Mouse (Mus musculus) heart, embryonic 11.5 days (tissue): Measurements from ENCODE around the gene Edar. TPM values are rescaled to one million over a fixed set of nuclear protein-coding genes. Genes with fewer than 3 reads are reported as not detected.

ENCODE experiments used
- ATAC-seq: fragments of 200-750 bp; cut with Nextera tagmentation; replicated peaks from 2 replicates; pipeline ENCODE4 v1.8.0; 2017; ENCODE audit warnings: moderate library complexity; ENCODE audit not compliant: insufficient number of reproducible peaks, low FRiP score, low TSS enrichment
- H3K27ac ChIP-seq: fragments of 300-500 bp; sonication (generic); 2 replicates; pipeline ENCODE4 v1.5.1; 2014; ENCODE audit warnings: mild to moderate bottlenecking, low read depth, low read length
- H3K27me3 ChIP-seq: fragments of 300-500 bp; sonication (generic); 2 replicates; pipeline ENCODE4 v1.6.1; 2014; ENCODE audit warnings: mild to moderate bottlenecking, low read length, mixed read lengths; ENCODE audit not compliant: control insufficient read depth, insufficient read depth
- H3K36me3 ChIP-seq: fragments of 300-500 bp; sonication (generic); 2 replicates; pipeline ENCODE4 v1.6.1; 2014; ENCODE audit warnings: mild to moderate bottlenecking, low read length, moderate library complexity, mixed read lengths; ENCODE audit not compliant: control insufficient read depth, insufficient read depth
- H3K4me1 ChIP-seq: fragments of 300-500 bp; sonication (generic); 2 replicates; pipeline ENCODE4 v1.6.1; 2014; ENCODE audit warnings: low read length; ENCODE audit not compliant: control insufficient read depth, insufficient read depth
- H3K4me2 ChIP-seq: fragments of 300-500 bp; sonication (generic); 2 replicates; pipeline ENCODE4 v1.6.1; 2014; ENCODE audit warnings: mild to moderate bottlenecking, moderate library complexity
- H3K4me3 ChIP-seq: fragments of 300-500 bp; sonication (generic); 2 replicates; pipeline ENCODE4 v1.5.1; 2014; ENCODE audit warnings: low read depth, low read length
- H3K9ac ChIP-seq: fragments of 300-500 bp; sonication (generic); 2 replicates; pipeline ENCODE4 v1.6.1; 2014; ENCODE audit warnings: mild to moderate bottlenecking, low read depth, low read length, moderate library complexity
- H3K9me3 ChIP-seq: fragments of 300-500 bp; sonication (generic); replicated peaks from 2 replicates; pipeline ENCODE4 v1.6.1; 2016; ENCODE audit warnings: low read length; ENCODE audit not compliant: control insufficient read depth
- WGBS: fragments of 180-500 bp; shearing (Covaris S2); extraction: QIAGEN DNeasy Blood & Tissue Kit; methylation state at CpG from one replicate; pipeline ENCODE4 v1.1.7; 2014; ENCODE audit not compliant: insufficient replicate concordance; 5-methylcytosine and 5-hydroxymethylcytosine counted together
- polyA plus RNA-seq: library from polyadenylated mRNA; unstranded; fragments of >200 nt; fragmentation: Nextera tagmentation; extraction: Ambion mirVana; gene quantifications from 2 replicates; pipeline ENCODE4 v1.2.1, GENCODE M21; 2014

Edar gene
- polyA plus RNA-seq, 1 experiment from 2014 or later: 0.13 TPM

DNA sequence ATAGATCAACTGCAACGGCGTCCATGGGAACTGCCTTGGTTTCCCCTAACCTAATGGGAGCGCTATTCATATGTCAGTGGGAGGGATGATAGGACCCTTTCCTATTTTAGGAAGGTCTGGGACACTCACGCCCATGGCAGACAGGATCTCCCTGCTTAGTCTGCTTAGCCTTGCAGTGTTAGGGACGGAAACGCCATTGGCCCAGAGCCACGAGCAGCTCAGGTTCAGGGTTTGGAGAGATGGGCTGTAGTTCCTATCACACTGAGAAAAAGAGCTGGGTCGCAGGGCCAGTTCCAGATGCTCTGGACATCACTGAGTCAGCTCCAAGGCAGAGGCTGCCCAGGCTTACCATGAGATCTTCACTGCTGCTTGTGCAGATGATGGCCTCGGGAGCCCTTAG lies 32.5 kb downstream of the Edar start:
- Histone ChIP-seq H3K36me3 (no peaks in the 10 kb centered on the region), H3K4me1 (peaks cover 7% of the 10 kb centered on the region; the same call in 1 of the 2 replicates), H3K4me2 (no peak overlapping the region), H3K9ac (no peak overlapping the region), H3K27ac (no peak overlapping the region), H3K27me3 (no peaks in the 10 kb centered on the region), H3K4me3 (no peak overlapping the region), H3K9me3 (no peaks in the 10 kb centered on the region)
- no peak for ATAC-seq
- WGBS: 76% methylated on average over 9 of the region's 9 CpGs

DNA sequence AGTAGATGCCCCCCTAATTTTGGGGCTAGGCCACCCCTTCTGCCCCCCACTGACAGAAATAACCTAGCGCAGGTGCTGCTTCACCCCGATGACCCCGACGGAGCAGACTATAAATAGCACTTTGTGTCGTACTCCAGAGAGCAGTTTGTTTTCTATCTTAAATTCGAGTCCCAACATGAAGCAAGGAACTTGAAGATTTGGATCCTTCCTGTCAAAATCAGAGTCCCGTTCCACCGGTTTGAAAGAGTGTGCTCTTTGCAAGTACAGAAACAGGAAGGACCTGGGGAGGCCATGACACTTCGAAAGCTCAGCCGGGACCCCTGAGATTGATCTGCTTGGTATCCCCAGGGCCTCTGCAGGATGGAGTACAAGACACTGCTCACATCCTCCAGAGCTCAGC lies 33.8 kb downstream of the Edar start:
- Histone ChIP-seq H3K27me3 (no peaks in the 10 kb centered on the region), H3K4me3 (no peak overlapping the region), H3K27ac (no peak overlapping the region), H3K4me1 (peaks cover 7% of the 10 kb centered on the region; the same call in 1 of the 2 replicates), H3K9me3 (no peaks in the 10 kb centered on the region), H3K4me2 (no peak overlapping the region), H3K9ac (no peak overlapping the region), H3K36me3 (no peaks in the 10 kb centered on the region)
- no peak for ATAC-seq
- WGBS: 56% methylated on average over 10 of the region's 10 CpGs

- Histone ChIP-seq H3K9me3 (no peaks in the 10 kb centered on the region), H3K4me1 (peaks cover 7% of the 10 kb centered on the region; the same call in 1 of the 2 replicates), H3K36me3 (no peaks in the 10 kb centered on the region), H3K4me3 (no peak overlapping the region), H3K27ac (no peak overlapping the region), H3K4me2 (peak overlapping the region; percentile 23; the same call in 1 of the 2 replicates), H3K9ac (no peak overlapping the region), H3K27me3 (no peaks in the 10 kb centered on the region)
- WGBS: 56% methylated on average over 19 of the region's 19 CpGs
- ATAC-seq: no peak
These were observed 34.7 kb downstream of the Edar start for GRCm38 (mm10) chr10:58640446-58641400.

DNA sequence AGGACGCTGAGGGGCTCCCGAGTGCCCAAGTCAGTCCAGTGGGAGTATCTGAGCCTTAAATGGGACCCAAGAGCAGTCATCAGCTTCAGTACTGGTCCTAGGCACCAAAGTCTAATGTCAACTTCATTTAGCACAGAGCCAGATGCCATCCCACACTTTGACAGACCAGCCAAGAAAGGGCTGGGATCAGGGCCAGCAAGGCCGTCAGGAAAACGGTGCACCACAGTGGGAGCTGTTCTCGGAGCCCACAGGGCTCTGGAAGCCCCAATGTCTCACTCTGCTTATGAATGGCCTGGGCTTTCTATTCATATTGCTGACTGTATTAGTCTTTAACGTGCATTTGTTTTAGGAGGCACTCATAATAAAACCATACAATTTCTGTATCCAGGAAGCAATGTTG lies 36.2 kb downstream of the Edar start:
- H3K4me3 ChIP-seq: no peak overlapping the region
- WGBS: 71% methylated on average over 6 of the region's 6 CpGs
- ATAC-seq: no peak
- 0 out of 2 replicates have a peak, but pooled peaks cover 3% of the 10 kb centered on the region for H3K9me3 ChIP-seq
- no peaks in the 10 kb centered on the region for H3K36me3 ChIP-seq
- H3K27ac ChIP-seq: no peak overlapping the region
- no peaks in the 10 kb centered on the region for H3K27me3 ChIP-seq
- H3K4me1 ChIP-seq: peaks cover 7% of the 10 kb centered on the region; the same call in 1 of the 2 replicates
- H3K4me2 ChIP-seq: no peak overlapping the region
- H3K9ac ChIP-seq: no peak overlapping the region

DNA sequence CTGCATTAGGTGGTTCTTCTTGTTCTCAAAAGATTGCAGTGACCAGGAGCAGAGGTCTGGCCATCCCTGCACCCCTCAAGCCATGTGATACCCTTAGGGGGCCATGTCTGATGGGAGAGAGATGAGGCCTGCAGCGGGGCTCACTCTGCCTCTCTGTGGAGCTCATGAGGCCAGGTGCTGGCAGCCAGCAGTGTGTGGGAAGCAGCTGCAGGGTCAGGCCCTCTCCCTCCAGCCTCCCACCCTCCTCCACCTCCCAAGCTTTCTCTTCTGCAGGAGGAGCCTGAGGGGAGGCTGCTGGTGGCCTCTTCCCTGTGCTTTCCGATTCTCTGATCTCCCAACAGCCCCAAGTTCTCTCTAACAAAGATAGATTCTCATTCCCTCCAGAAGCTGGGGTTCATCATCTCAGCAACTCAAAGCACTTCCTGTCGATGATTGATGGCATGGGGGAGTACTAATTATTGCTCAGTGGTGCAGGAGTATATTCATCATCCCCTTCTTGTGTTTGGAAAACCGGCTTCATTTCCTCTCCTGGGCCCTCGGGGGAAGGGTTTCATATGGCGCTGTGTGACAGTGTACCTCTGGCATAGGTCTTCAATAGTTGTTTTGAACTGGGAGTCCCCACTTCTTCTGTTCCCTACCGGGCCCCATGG lies 38.9 kb downstream of the Edar start:
- Histone ChIP-seq H3K9me3 (0 out of 2 replicates have a peak, but pooled peaks cover 3% of the 10 kb centered on the region), H3K4me3 (no peak overlapping the region), H3K9ac (no peak overlapping the region), H3K36me3 (no peaks in the 10 kb centered on the region), H3K27ac (no peak overlapping the region), H3K4me2 (no peak overlapping the region), H3K27me3 (no peaks in the 10 kb centered on the region), H3K4me1 (peaks cover 5% of the 10 kb centered on the region; the same call in 1 of the 2 replicates)
- ATAC-seq: no peak; the same call in 1 of the 2 replicates
- WGBS: 48% methylated on average over 7 of the region's 7 CpGs

DNA sequence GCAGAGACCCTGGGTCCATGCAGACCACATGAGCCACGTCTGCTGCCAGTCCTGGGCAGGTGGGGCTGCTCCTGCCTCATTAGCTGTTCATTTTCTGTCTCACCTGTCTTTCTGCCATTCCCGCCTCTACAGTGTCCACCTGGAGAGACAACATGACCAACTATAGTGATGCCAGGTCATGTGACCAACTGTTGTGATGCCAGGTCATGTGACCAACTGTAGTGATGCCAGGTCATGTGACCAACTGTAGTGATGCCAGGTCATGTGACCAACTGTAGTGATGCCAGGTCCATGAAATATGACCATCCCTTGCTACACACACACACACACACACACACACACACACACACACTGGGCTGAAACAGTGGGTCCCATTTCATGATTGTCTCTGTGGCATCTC lies 41.9 kb downstream of the Edar start:
- H3K4me1 ChIP-seq: peaks cover 2% of the 10 kb centered on the region; the same call in 1 of the 2 replicates
- no peak overlapping the region for H3K4me2 ChIP-seq
- no peaks in the 10 kb centered on the region for H3K27me3 ChIP-seq
- no peak overlapping the region for H3K27ac ChIP-seq
- H3K36me3 ChIP-seq: no peaks in the 10 kb centered on the region
- 0 out of 2 replicates have a peak, but pooled peaks cover 3% of the 10 kb centered on the region for H3K9me3 ChIP-seq
- no peak for ATAC-seq
- no peak overlapping the region for H3K9ac ChIP-seq
- H3K4me3 ChIP-seq: no peak overlapping the region
- 85% methylated on average over 2 of the region's 2 CpGs for WGBS

DNA sequence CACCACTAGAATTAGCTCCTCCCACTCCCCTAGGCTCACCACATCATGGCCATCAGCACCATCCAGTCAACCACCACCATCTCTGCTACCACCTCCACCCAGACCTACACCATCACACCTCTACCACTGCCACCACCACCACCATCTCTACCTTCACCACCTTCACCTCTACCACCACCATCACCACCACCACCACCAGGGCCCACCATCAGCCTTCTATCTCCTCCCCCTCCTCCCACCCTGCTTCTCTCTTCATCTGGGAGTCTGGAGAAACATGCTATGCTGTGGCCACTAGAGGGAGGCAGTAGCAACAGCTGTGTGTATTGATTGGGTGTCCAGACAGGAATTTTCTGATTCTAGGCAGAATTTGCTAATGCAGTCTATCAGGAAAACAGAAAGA lies 47.9 kb downstream of the Edar start:
- no peak overlapping the region for H3K9ac ChIP-seq
- H3K27me3 ChIP-seq: no peaks in the 10 kb centered on the region
- H3K36me3 ChIP-seq: no peaks in the 10 kb centered on the region
- ATAC-seq: no peak
- peaks cover 5% of the 10 kb centered on the region; the same call in 1 of the 2 replicates for H3K4me1 ChIP-seq
- H3K9me3 ChIP-seq: no peaks in the 10 kb centered on the region
- H3K4me3 ChIP-seq: no peak overlapping the region
- no peak overlapping the region for H3K27ac ChIP-seq
- no peak overlapping the region for H3K4me2 ChIP-seq

GRCm38 (mm10) chr10:58624848-58625711 lies 50.4 kb downstream of the Edar start:
- no peak overlapping the region for H3K4me3 ChIP-seq
- no peak overlapping the region for H3K27ac ChIP-seq
- 52% methylated on average over 12 of the region's 12 CpGs for WGBS
- peaks cover 11% of the 10 kb centered on the region for H3K4me1 ChIP-seq
- no peak overlapping the region for H3K4me2 ChIP-seq
- H3K9ac ChIP-seq: no peak overlapping the region
- H3K27me3 ChIP-seq: no peaks in the 10 kb centered on the region
- no peaks in the 10 kb centered on the region for H3K36me3 ChIP-seq
- no peak for ATAC-seq
- H3K9me3 ChIP-seq: no peaks in the 10 kb centered on the region
